Mouse (Mus musculus): ENCODE measurements at regions not wholly inside any gene's neighbourhood (a gene's known extent, or its start where the extent isn't known, plus 50 kb on each side); places are given as distances from the start of the nearest gene placed in this dataset.

DNA sequence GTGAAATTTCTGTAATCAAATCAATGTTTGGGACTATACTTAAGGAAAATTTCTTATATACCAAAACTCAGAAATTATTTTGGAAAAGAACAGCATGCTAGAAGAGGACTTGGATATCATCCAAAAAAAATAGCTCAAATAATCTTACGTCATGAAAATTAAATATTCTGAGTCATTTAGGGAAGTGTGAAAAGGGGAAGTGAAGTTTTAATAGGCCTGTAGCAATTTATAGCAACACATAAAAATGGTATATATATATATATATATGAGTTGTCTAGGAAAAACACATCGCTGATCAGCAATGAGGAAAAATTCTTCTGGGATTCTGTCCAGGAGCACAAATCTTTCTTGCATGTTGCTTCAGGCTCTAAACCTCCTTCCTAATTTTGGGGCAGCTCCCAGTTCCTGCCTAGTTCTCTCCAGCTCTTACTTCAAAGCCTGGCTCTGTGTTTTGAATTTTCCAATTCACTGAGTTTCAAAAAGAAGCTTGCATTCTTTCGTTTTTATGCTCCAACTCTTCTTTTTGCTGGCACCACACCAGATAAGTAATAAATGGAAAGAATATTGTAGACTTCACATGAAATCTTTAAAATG lies 402.5 kb upstream of the Gemin8 start:
- peak; percentile 16 for DNase-seq (ENCODE audit: extremely low read depth, low read depth)
